In the genomic region with DNA sequence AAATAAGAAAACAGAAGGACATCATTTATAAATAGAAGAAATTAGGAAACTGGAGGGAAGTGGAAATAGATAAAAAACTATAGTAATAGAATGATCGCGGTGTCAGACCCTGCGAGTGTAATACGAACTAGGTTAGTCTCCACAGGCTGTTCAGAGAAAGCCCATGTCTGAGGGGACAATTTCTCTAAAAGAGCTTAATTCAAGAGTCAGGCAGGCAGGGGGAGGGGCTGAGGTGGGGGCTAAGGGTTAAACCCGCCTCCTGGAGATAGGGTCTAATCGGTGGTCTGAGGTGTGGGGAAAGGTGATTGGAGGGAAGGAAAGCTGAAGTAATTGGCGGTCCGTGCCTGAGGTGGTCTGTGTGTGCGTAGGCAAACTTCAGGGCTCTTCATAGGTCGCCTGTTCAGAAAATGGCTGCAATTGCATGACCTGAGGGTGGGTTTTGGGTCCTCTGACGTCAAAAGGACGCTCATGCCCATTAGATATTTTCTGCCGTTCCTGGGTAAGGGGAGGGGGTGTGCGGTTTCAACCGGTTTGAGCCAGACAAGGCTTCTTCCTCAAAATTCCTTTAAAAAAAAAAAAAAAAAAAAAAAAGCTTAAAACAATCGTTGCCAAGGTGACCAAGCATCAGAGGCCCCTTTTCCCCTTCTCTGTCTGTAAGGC, we compare ENCODE assay signal across 10 mouse cellular contexts. TPM values are rescaled to one million over a fixed set of nuclear protein-coding genes. Genes with fewer than 3 reads are reported as not detected.
A peak's percentile ranks its signal among the peaks of the same experiment; 100 is the strongest.
DNase-seq lines count a peak whose midpoint lies in the region; ATAC-seq and TF ChIP-seq lines count a peak whose summit lies in the region.
"Had no signal": no experiment of that assay in that cellular context is flagged by ENCODE, and none has a peak within 500 bp of the region (broad histone marks: within the 10 kb centered on the region; RNA-seq: fewer than 3 reads in every experiment).

No protein-coding gene starts in this region.

- no peaks in the 10 kb centered on the region for H3K36me3 ChIP-seq in stomach, embryonic 14.5 days (ENCODE audit: control insufficient read depth, insufficient read depth, low read length)
- no peaks in the 10 kb centered on the region for H3K36me3 ChIP-seq in stomach, postnatal 0 days (ENCODE audit: control insufficient read depth, insufficient read depth, low read length)
- H3K36me3 ChIP-seq in forebrain, embryonic 11.5 days (ENCODE audit: control insufficient read depth, insufficient read depth, low read length), result no peaks in the 10 kb centered on the region
- no peaks in the 10 kb centered on the region for H3K36me3 ChIP-seq in limb, embryonic 11.5 days (ENCODE audit: control insufficient read depth, insufficient read depth, low read length)
- no peaks in the 10 kb centered on the region for H3K36me3 ChIP-seq in stomach, embryonic 15.5 days

- no peak overlapping the region for H3K27ac ChIP-seq in stomach, embryonic 14.5 days (ENCODE audit: low read length)
- no peak overlapping the region for H3K27ac ChIP-seq in stomach, postnatal 0 days (replicated peaks)
- peak overlapping the region; percentile 85 for H3K27ac ChIP-seq in forebrain, embryonic 11.5 days (ENCODE audit: low read depth, low read length)
- H3K27ac ChIP-seq in limb, embryonic 11.5 days (replicated peaks; ENCODE audit: low read depth, low read length), result no peak overlapping the region
- no peak overlapping the region for H3K27ac ChIP-seq in stomach, embryonic 15.5 days

- no peaks in the 10 kb centered on the region for H3K4me1 ChIP-seq in stomach, embryonic 14.5 days (ENCODE audit: control insufficient read depth, insufficient read depth, low read length)
- no peaks in the 10 kb centered on the region for H3K4me1 ChIP-seq in stomach, postnatal 0 days (replicated peaks; ENCODE audit: control insufficient read depth, insufficient read depth)
- peaks cover 7% of the 10 kb centered on the region for H3K4me1 ChIP-seq in forebrain, embryonic 11.5 days (replicated peaks; ENCODE audit: control insufficient read depth, insufficient read depth, low read length)
- no peaks in the 10 kb centered on the region for H3K4me1 ChIP-seq in limb, embryonic 11.5 days (ENCODE audit: control insufficient read depth, insufficient read depth, low read length)
- 0 out of 2 replicates have a peak, but pooled peaks cover 3% of the 10 kb centered on the region for H3K4me1 ChIP-seq in stomach, embryonic 15.5 days

- H3K4me3 ChIP-seq in stomach, embryonic 14.5 days (ENCODE audit: low read depth, low read length), result no peak overlapping the region; the same call in 1 of the 2 replicates
- no peak overlapping the region for H3K4me3 ChIP-seq in stomach, postnatal 0 days (ENCODE audit: low read depth, low read length)
- peak overlapping the region; percentile 18; the same call in 1 of the 2 replicates for H3K4me3 ChIP-seq in forebrain, embryonic 11.5 days (ENCODE audit: low read depth, low read length)
- no peak overlapping the region for H3K4me3 ChIP-seq in limb, embryonic 11.5 days (ENCODE audit: low read depth, low read length)
- no peak overlapping the region for H3K4me3 ChIP-seq in stomach, embryonic 15.5 days (replicated peaks)

- 4% methylated on average over 16 of the region's 16 CpGs for WGBS in stomach, embryonic 14.5 days
- WGBS in stomach, postnatal 0 days, result 7% methylated on average over 16 of the region's 16 CpGs
- WGBS in forebrain, embryonic 11.5 days, result under 1% methylated on average over 16 of the region's 16 CpGs
- under 1% methylated on average over 16 of the region's 16 CpGs for WGBS in limb, embryonic 11.5 days
- WGBS in stomach, embryonic 15.5 days, result 4% methylated on average over 16 of the region's 16 CpGs

- H3K9me3 ChIP-seq in stomach, embryonic 14.5 days (ENCODE audit: control insufficient read depth, low read depth, low read length), result no peaks in the 10 kb centered on the region
- H3K9me3 ChIP-seq in stomach, postnatal 0 days (ENCODE audit: control insufficient read depth, low read length), result no peaks in the 10 kb centered on the region
- H3K9me3 ChIP-seq in forebrain, embryonic 11.5 days (ENCODE audit: control insufficient read depth, low read length), result no peaks in the 10 kb centered on the region
- no peaks in the 10 kb centered on the region for H3K9me3 ChIP-seq in limb, embryonic 11.5 days (ENCODE audit: control insufficient read depth, low read length)
- peaks cover 3% of the 10 kb centered on the region; the same call in 1 of the 2 replicates for H3K9me3 ChIP-seq in stomach, embryonic 15.5 days

- peaks cover 22% of the 10 kb centered on the region; the same call in 1 of the 2 replicates for H3K27me3 ChIP-seq in stomach, embryonic 14.5 days (ENCODE audit: control insufficient read depth, insufficient read depth, low read length)
- peaks cover 8% of the 10 kb centered on the region for H3K27me3 ChIP-seq in stomach, postnatal 0 days (ENCODE audit: control insufficient read depth, insufficient read depth, low read length)
- peaks cover 11% of the 10 kb centered on the region for H3K27me3 ChIP-seq in forebrain, embryonic 11.5 days (ENCODE audit: control insufficient read depth, insufficient read depth, low read length)
- peaks cover 35% of the 10 kb centered on the region for H3K27me3 ChIP-seq in limb, embryonic 11.5 days (ENCODE audit: control insufficient read depth, insufficient read depth, low read length)
- H3K27me3 ChIP-seq in stomach, embryonic 15.5 days (replicated peaks), result peaks cover 57% of the 10 kb centered on the region

- peak overlapping the region; percentile 29 for H3K4me2 ChIP-seq in stomach, embryonic 14.5 days (replicated peaks; ENCODE audit: low read depth, low read length)
- H3K4me2 ChIP-seq in stomach, postnatal 0 days (replicated peaks; ENCODE audit: low read depth), result no peak overlapping the region
- H3K4me2 ChIP-seq in forebrain, embryonic 11.5 days (ENCODE audit: low read depth, low read length, severe bottlenecking), result peak overlapping the region; percentile 53
- peak overlapping the region; percentile 56 for H3K4me2 ChIP-seq in limb, embryonic 11.5 days (ENCODE audit: low read depth, severe bottlenecking)
- H3K4me2 ChIP-seq in stomach, embryonic 15.5 days, result peak overlapping the region; percentile 16

- no peak for TF ChIP-seq CTCF in stomach, postnatal 0 days (IDR thresholded peaks at IDR 0.05; ENCODE audit: low read depth)

- no peak for TF ChIP-seq EP300 in stomach, postnatal 0 days (optimal IDR thresholded peaks at IDR 0.05)

- no peak overlapping the region for H3K9ac ChIP-seq in stomach, embryonic 14.5 days (replicated peaks; ENCODE audit: low read depth, low read length)
- H3K9ac ChIP-seq in stomach, postnatal 0 days (ENCODE audit: low read length), result no peak overlapping the region
- no peak overlapping the region for H3K9ac ChIP-seq in forebrain, embryonic 11.5 days (ENCODE audit: low read length)
- no peak overlapping the region for H3K9ac ChIP-seq in limb, embryonic 11.5 days (ENCODE audit: low read length)
- no peak overlapping the region for H3K9ac ChIP-seq in stomach, embryonic 15.5 days

- DNase-seq in stomach, postnatal 0 days (ENCODE audit: low spot score), result no peak
- peak; percentile 87 for DNase-seq in forebrain, embryonic 11.5 days (ENCODE audit: low spot score)
- peak; percentile 79 for DNase-seq in limb, embryonic 11.5 days (ENCODE audit: low spot score)
- no peak for DNase-seq in frontal cortex, adult 2 months (ENCODE audit: extremely low spot score in 1 of 2, low spot score in 1 of 2)
- no peak for DNase-seq in left cerebral cortex, adult 9 months (ENCODE audit: low spot score in 2 of 2)
- no peak for DNase-seq in left cerebral cortex, adult 8-10 months (ENCODE audit: low spot score in 2 of 2)
- DNase-seq: liver; thymus, postnatal 4 days had no signal

- ATAC-seq in stomach, embryonic 14.5 days (ENCODE audit: insufficient number of reproducible peaks, insufficient read depth, low FRiP score, low read depth), result 0 out of 2 replicates have a peak, but pooled peaks have one; percentile 33
- ATAC-seq in stomach, postnatal 0 days (ENCODE audit: low FRiP score, low TSS enrichment), result no peak
- peak; percentile 89 for ATAC-seq in forebrain, embryonic 11.5 days (replicated peaks; ENCODE audit: low FRiP score)
- peak; percentile 82 for ATAC-seq in limb, embryonic 11.5 days (ENCODE audit: insufficient number of reproducible peaks, low FRiP score, low TSS enrichment, low read depth)
- ATAC-seq in stomach, embryonic 15.5 days (ENCODE audit: insufficient read depth, low FRiP score, low read depth), result no peak

RNA-seq across cellular contexts. Expression of gene Zdbf2, which starts 26.1 kb away (rescaled TPM):
- polyA plus RNA-seq in stomach, embryonic 14.5 days (2014; fragmentation: Nextera tagmentation; extraction: Ambion mirVana), result 10.8 and 13.0 TPM in 2 replicates
- 2.2 and 2.3 TPM in 2 replicates for polyA plus RNA-seq in stomach, postnatal 0 days (2015; fragmentation: Nextera tagmentation; extraction: Ambion mirVana)
- 25.8 and 26.7 TPM in 2 replicates for polyA plus RNA-seq in forebrain, embryonic 11.5 days (2014; fragmentation: Nextera tagmentation; extraction: Ambion mirVana)
- 11.3 and 11.4 TPM in 2 replicates for polyA plus RNA-seq in limb, embryonic 11.5 days (2014; fragmentation: Nextera tagmentation; extraction: Ambion mirVana)
- 7.2 and 8.4 TPM in 2 replicates for polyA plus RNA-seq in stomach, embryonic 15.5 days (2015; fragmentation: Nextera tagmentation; extraction: Ambion mirVana)
- polyA plus RNA-seq in frontal cortex, adult 2 months (2012; rRNA removed), result 2.6 and 3.2 TPM in 2 replicates
- total RNA-seq in left cerebral cortex, adult 8-10 months (2022), result 10 to 100 TPM; 14.6 to 17.2 (median 16.0) TPM

RNA-seq across cellular contexts. Expression of gene Gpr1, which starts 32.6 kb away (rescaled TPM):
- 0.13 TPM in 1 of 2 replicates, not detected in the other for polyA plus RNA-seq in stomach, embryonic 14.5 days (2014; fragmentation: Nextera tagmentation; extraction: Ambion mirVana)
- polyA plus RNA-seq in stomach, postnatal 0 days (2015; fragmentation: Nextera tagmentation; extraction: Ambion mirVana), result 0.05 and 0.11 TPM in 2 replicates
- 0.35 TPM in 1 of 2 replicates, not detected in the other for polyA plus RNA-seq in forebrain, embryonic 11.5 days (2014; fragmentation: Nextera tagmentation; extraction: Ambion mirVana)
- polyA plus RNA-seq in limb, embryonic 11.5 days (2014; fragmentation: Nextera tagmentation; extraction: Ambion mirVana), result 0.09 TPM in 1 of 2 replicates, not detected in the other
- polyA plus RNA-seq in stomach, embryonic 15.5 days (2015; fragmentation: Nextera tagmentation; extraction: Ambion mirVana), result 0.10 and 0.15 TPM in 2 replicates
- polyA plus RNA-seq in frontal cortex, adult 2 months (2012; rRNA removed), result 0.97 and 0.98 TPM in 2 replicates
- total RNA-seq in left cerebral cortex, adult 8-10 months (2022), result under 1 TPM; 0.25 to 0.87 (median 0.72) TPM

Comparison
In these comparisons a context has a peak if more than half of its experiments do, and no peak if none do; other contexts are left out.
1. ATAC-seq: peak in stomach, embryonic 14.5 days (single experiment), forebrain, embryonic 11.5 days (single experiment) and limb, embryonic 11.5 days (single experiment); none in stomach, postnatal 0 days (single experiment) and stomach, embryonic 15.5 days (single experiment).
2. DNase-seq: peak in forebrain, embryonic 11.5 days (single experiment) and limb, embryonic 11.5 days (single experiment); none in stomach, postnatal 0 days (single experiment), frontal cortex, adult 2 months (0 of 2), left cerebral cortex, adult 9 months (0 of 2) and left cerebral cortex, adult 8-10 months (0 of 2).